In the genomic region with DNA sequence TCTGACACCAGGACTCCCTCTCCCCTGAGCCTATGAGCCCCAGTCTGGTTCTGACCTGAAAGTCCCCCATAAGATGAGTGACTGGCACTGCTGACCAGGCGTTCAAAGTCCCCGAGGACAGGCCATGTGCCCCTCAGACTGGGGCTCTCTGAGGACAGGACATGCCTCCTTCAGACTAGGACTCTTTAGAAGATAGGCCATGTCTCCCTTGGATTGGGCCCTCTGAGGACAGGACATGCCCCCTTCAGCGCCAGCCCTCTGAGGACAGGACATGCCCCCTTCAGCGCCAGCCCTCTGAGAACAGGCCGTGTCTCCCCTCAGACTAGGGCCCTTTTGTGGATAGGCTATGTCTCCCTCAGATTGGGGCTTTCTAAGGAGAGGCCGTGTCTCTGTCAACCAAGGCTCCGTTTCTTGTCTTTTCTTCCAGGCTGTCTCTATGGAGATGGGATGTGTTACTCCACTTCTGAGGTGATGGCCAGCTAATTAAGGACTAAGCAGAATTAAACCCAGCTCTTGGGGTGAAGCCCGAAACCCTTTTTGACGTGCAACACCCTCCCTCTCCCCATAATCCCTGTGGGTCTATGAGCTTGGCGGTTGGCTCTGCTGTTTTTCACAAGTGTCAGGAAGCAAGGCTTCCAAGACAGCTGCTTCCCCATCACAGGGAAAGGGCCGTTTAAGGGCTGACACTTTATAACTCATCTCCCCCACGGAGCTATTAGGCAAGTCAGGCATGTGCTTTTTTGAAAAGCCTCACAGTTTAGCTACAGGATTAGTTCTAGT, we compare ENCODE assay signal across 11 mouse cellular contexts.
DNase-seq lines count a peak whose midpoint lies in the region; ATAC-seq and TF ChIP-seq lines count a peak whose summit lies in the region.
"Had no signal": no experiment of that assay in that cellular context is flagged by ENCODE, and none has a peak within 500 bp of the region (broad histone marks: within the 10 kb centered on the region; RNA-seq: fewer than 3 reads in every experiment).

No protein-coding gene starts in this region.

- peaks cover 14% of the 10 kb centered on the region for H3K4me1 ChIP-seq in forebrain, embryonic 15.5 days
- H3K4me1 ChIP-seq in midbrain, embryonic 15.5 days: peaks cover 11% of the 10 kb centered on the region

- H3K9ac ChIP-seq in forebrain, embryonic 15.5 days (replicated peaks): no peak overlapping the region
- H3K9ac ChIP-seq in midbrain, embryonic 15.5 days: no peak overlapping the region

- H3K9me3 ChIP-seq in forebrain, embryonic 15.5 days: no peaks in the 10 kb centered on the region
- H3K9me3 ChIP-seq in midbrain, embryonic 15.5 days: no peaks in the 10 kb centered on the region

- no peak overlapping the region for H3K4me3 ChIP-seq in forebrain, embryonic 15.5 days
- H3K4me3 ChIP-seq in midbrain, embryonic 15.5 days: no peak overlapping the region

- peak; percentile 66 for ATAC-seq in forebrain, embryonic 15.5 days (replicated peaks)
- ATAC-seq in midbrain, embryonic 15.5 days (replicated peaks): no peak; the same call in 1 of the 2 replicates

- H3K27ac ChIP-seq in forebrain, embryonic 15.5 days (replicated peaks): no peak overlapping the region
- H3K27ac ChIP-seq in midbrain, embryonic 15.5 days: peak overlapping the region; percentile 38; the same call in 1 of the 2 replicates
- H3K27ac ChIP-seq: macrophage had no signal

- WGBS in forebrain, embryonic 15.5 days: 26% methylated on average over 12 of the region's 12 CpGs
- WGBS in midbrain, embryonic 15.5 days: 32% methylated on average over 12 of the region's 12 CpGs

- no peak overlapping the region for H3K4me2 ChIP-seq in forebrain, embryonic 15.5 days (replicated peaks)
- H3K4me2 ChIP-seq in midbrain, embryonic 15.5 days: no peak overlapping the region

- TF ChIP-seq CTCF in brain, embryonic 14.5 days (IDR thresholded peaks at IDR 0.05; ENCODE audit: borderline replicate concordance, extremely low read depth, insufficient read depth, insufficient read length): no peak

- no peaks in the 10 kb centered on the region for H3K36me3 ChIP-seq in forebrain, embryonic 15.5 days
- H3K36me3 ChIP-seq in midbrain, embryonic 15.5 days (replicated peaks): no peaks in the 10 kb centered on the region

- TF ChIP-seq POLR2A in brain, embryonic 14.5 days (IDR thresholded peaks at IDR 0.05; ENCODE audit: borderline replicate concordance, extremely low read depth, insufficient read depth, insufficient read length, poor library complexity, severe bottlenecking): no peak

- H3K27me3 ChIP-seq in forebrain, embryonic 15.5 days: no peaks in the 10 kb centered on the region
- H3K27me3 ChIP-seq in midbrain, embryonic 15.5 days (replicated peaks): no peaks in the 10 kb centered on the region

- peak; percentile 39 for DNase-seq in kidney, postnatal 10 days
- DNase-seq in kidney, adult 11 months: no peak
- peak; percentile 79 for DNase-seq in brain, embryonic 14.5 days (ENCODE audit: low read depth)
- DNase-seq in right cerebral cortex, postnatal 25 days: no peak
- no peak for DNase-seq in cerebellum, postnatal 36 days
- no peak for DNase-seq in right cerebral cortex, postnatal 14 days
- DNase-seq: cerebellum, postnatal 25 days; heart, postnatal 14 days had no signal

Comparison
In these comparisons a context has a peak if more than half of its experiments do, and no peak if none do; other contexts are left out.
1. DNase-seq: peak in kidney, postnatal 10 days (single experiment) and brain, embryonic 14.5 days (single experiment); none in kidney, adult 11 months (single experiment), right cerebral cortex, postnatal 25 days (single experiment), cerebellum, postnatal 36 days (0 of 2) and right cerebral cortex, postnatal 14 days (single experiment).